Mouse (Mus musculus): ENCODE measurements around the gene Baz1b. TPM values are rescaled to one million over a fixed set of nuclear protein-coding genes. Genes with fewer than 3 reads are reported as not detected.

The Baz1b gene
- total RNA-seq, 4 experiments from 2014 or later = 34.2 to 36.5 (median 35.3) TPM

DNA sequence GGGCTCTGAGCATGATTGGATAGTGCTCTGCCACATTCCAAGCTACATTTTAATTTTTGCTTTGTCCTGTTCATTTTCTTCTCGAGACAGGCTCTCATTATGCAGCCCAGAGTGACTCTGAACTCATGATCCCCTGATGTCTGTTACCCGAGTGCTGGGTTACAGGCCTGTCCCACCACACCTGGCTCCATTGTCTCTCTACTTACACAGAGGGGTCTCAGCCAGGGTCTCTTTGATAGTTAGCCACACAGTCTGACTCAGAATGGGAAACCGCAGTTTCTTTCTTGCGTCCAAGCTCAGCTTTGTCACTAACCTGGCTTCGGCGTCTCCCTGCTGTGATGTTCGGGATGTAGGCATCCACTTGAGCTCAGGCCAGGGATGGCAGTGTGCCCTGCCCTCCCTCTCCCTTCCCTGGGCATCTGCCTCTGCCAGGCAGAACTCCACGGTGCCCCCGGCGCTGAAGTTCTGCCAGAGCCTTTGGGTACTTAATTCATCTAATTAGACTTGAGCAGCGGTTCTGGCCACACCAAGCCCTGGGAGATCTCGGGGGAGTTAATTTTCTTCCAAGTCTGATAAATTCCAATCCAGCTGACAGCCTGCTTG, 84.6 kb downstream of the Baz1b start:
- peak in 1 of 2 experiments; percentile 49 for DNase-seq (ENCODE audit: low spot score in 2 of 2)

GRCm38 (mm10) chr5:135274663-135275396, 87.8 kb downstream of the Baz1b start:
- DNase-seq (ENCODE audit: low spot score in 2 of 2) = no peak

- DNase-seq (ENCODE audit: low spot score in 2 of 2) = no peak
Observed at GRCm38 (mm10) chr5:135276597-135276996, 89.5 kb downstream of the Baz1b start.

DNA sequence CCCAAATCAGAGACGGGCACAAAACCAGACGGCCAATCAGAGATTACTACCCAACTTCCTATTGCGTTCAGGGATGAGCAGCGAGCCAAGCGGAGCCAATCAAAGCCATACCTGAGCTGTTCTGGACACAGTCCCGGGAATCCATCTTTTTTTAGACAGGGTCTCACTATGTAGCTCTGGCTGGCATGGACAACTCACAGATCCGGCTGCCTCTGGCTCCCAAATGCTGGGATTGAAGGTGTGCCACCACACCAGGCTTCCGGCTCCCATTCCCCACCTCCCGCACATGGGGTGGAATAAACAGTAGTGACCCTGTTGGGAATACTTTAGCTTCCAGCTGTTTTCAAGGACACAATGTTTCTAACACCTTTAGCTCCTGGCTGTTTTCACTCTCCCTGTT, 93.2 kb downstream of the Baz1b start:
- DNase-seq (ENCODE audit: low spot score in 2 of 2) = no peak

DNA sequence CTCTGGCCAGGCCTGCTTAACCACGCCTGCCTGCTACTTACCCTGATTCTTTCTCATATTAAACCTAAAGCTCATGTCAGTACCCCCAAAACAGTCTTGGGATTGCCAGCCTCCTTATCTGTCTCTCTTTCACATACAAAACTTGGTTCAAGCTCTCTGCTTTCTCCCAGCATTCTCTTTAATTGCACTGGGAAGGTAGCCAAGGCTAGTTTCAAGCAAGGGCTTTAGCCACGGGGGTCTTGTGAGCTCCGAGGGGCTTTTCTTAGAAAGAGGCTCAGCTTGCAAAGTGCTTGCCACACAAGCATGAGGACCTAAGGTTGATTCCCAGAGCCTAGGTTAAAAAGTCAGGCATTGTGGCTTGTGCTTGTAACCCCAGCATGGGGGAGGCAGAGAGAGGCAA, 98.1 kb downstream of the Baz1b start:
- no peak for DNase-seq (ENCODE audit: low spot score in 2 of 2)

- DNase-seq (ENCODE audit: low spot score in 2 of 2) = peak; percentile 46 to 64
Observed at GRCm38 (mm10) chr5:135286185-135286584, 99.1 kb downstream of the Baz1b start.

GRCm38 (mm10) chr5:135286926-135287325, 99.9 kb downstream of the Baz1b start:
- DNase-seq (ENCODE audit: low spot score in 2 of 2) = no peak

DNA sequence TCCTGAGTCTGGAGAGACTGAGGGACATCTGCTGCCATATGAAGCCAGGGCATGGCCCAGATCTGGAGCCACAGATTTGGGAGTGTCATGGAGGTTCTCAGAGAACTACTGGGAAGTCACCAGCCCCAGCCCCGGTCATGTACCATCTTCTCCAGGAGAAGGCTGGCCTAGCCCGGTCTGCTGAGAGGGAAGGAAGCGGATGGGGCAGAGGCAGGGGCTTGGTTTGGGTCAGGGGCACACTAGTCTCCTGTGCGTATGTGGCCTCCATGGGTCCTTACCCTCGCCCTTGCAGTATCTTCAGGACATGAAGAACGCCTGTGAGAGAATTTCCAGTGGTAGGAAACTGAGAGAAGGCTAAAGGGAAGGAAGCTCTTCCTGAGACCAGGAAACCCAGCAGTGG, 103.6 kb downstream of the Baz1b start:
- DNase-seq (ENCODE audit: low spot score in 2 of 2) = no peak

DNA sequence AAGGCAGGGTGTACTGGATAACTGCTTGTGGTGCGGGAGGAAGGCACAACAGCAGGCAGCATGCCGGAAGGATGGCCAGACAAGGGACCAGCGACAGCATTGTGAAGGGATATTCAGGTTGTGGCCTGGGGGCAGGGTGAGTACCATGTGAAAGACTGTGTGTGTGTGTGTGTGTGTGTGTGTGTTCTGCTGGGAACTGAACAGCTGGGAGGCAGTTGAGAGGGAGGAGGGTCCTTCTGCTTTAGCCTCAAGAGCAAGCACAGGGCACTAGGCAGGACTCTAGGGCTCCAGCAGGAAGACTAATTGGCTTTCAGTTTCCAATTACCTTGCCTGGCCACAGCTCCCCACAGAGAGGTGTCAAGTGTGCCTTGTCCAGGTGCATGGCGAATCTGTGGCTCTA, 104.1 kb downstream of the Baz1b start:
- DNase-seq (ENCODE audit: low spot score in 2 of 2) = no peak

DNA sequence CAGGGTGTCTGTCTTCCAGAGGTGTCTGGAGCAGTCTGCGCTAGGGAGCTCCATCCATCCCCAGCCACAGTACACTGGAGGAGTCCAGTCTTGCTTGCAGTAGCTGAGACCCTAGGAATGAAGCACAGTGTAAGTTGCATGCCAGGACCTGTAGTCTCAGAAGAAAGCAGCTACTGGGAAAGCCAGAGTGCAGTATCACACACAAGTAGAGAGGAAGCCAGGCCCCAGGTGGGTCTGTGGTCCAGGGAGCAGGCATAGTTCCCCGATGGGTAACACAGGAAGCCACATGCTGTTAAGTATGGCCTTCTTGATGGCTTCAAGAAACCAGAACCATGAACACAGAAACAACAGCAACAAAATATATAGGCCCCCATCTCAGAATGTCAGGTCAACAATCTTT, 104.9 kb downstream of the Baz1b start:
- no peak for DNase-seq (ENCODE audit: low spot score in 2 of 2)

Small RNA genes within 50 kb of the gene (microRNA-seq; reads per million reads assigned to microRNA genes)
- not detected for gene Gm25315

Other genes starting within 250 kb of the Baz1b start
- not detected for gene Cldn4, start 240.3 kb upstream of the Baz1b start, total RNA-seq (2022)
- not detected for gene Cldn3, start 201.1 kb upstream of the Baz1b start, total RNA-seq (2022)
- gene Abhd11, start 178.1 kb upstream of the Baz1b start, total RNA-seq (2022) = 10 to 100 TPM; 38.5 to 54.3 (median 46.0) TPM
- gene Stx1a, start 163.8 kb upstream of the Baz1b start, total RNA-seq (2022) = 1 to 10 TPM in 1 of 4 experiments, under 1 TPM in 3; 0.22 to 1.3 (median 0.39) TPM
- 10 to 100 TPM; 24.3 to 26.8 (median 25.8) TPM for gene Dnajc30, start 123.1 kb upstream of the Baz1b start, total RNA-seq (2022)
- 10 to 100 TPM; 25.7 to 36.4 (median 29.8) TPM for gene Bud23, start 122.3 kb upstream of the Baz1b start, total RNA-seq (2022)
- under 1 TPM in 3 of 4 experiments, not detected in 1; 0.31 to 0.56 (median 0.41) TPM for gene Vps37d, start 109.0 kb upstream of the Baz1b start, total RNA-seq (2022)
- gene Mlxipl, start 97.4 kb upstream of the Baz1b start, total RNA-seq (2022) = 10 to 100 TPM; 44.9 to 73.8 (median 51.6) TPM
- 10 to 100 TPM in 1 of 4 experiments, 1 to 10 TPM in 3; 8.5 to 12.2 (median 8.9) TPM for gene Tbl2, start 37.6 kb upstream of the Baz1b start, total RNA-seq (2022)
- 10 to 100 TPM; 25.2 to 34.5 (median 28.4) TPM for gene Bcl7b, start 19.0 kb upstream of the Baz1b start, total RNA-seq (2022)
- 10 to 100 TPM; 22.0 to 44.3 (median 33.9) TPM for gene Fzd9, start 64.0 kb downstream of the Baz1b start, total RNA-seq (2022)
- gene Fkbp6, start 162.8 kb downstream of the Baz1b start, total RNA-seq (2022) = not detected
- gene Trim50, start 166.0 kb downstream of the Baz1b start, total RNA-seq (2022) = not detected
- gene Nsun5, start 182.7 kb downstream of the Baz1b start, total RNA-seq (2022) = 10 to 100 TPM in 1 of 4 experiments, 1 to 10 TPM in 3; 6.3 to 11.0 (median 8.0) TPM
- 10 to 100 TPM in 2 of 4 experiments, 1 to 10 TPM in 2; 8.9 to 11.0 (median 10.1) TPM for gene Pom121, start 207.3 kb downstream of the Baz1b start, total RNA-seq (2022)

Data from gastrocnemius, adult 8-10 months (tissue).